Mouse (Mus musculus): ENCODE measurements around the gene Nrg4.
"Not testable (repeated sequence)": the region's sequence is repeated elsewhere in the genome, so short reads cannot be mapped to it uniquely, and the experiment has no call there.

Gene Nrg4

DNA sequence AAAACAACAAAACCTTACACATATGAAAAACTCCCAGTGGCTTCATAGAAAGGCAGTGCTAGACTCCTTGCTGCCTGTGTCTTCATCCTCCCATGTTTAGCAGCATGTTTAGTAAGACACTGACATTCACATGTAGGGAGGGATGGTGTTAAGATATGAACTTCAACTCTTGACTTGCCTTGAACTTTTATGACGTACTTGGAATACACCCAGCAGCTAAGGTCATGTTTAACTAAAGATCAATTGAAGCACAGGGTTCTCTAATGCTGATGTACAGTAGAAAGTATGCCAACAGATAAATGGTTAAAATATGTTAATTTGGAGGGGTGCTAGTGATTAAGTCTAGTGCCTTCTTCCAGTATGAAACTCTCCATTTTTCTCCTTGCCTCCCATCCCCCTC lies 4.0 kb downstream of the Nrg4 start:
- DNase-seq (ENCODE audit: low spot score in 2 of 2), result no peak

DNA sequence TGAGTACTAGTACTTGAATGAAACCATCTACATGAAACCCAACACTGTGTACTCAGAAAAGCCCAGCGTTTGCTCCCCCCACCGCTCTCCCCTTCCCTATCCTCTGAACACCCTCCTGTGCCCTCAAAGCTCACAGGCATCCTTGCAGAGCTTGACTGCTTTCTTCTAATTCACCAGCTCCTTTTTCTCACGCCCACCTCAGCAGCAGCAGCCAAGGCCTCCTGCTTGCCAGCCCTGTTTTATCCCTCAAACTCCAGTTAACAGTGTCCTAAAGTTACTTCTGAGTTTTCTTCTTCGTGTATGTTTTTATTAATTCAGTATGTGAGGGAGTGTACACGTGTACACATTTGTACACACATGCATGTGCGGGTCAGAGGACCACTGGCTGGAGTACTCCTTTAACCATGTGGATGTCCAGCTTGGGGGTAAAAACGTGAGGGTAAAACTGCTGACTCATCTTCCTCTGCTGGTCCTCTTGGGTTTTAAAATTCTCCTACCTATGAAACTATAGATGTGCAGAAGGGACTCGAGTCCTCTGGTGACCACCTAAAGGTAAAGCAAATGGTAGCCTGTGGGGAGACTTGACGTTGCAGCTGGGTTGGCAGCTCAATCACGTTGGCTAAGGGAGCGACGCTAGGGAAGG lies 12.9 kb downstream of the Nrg4 start:
- DNase-seq (ENCODE audit: low spot score in 2 of 2), result no peak

DNA sequence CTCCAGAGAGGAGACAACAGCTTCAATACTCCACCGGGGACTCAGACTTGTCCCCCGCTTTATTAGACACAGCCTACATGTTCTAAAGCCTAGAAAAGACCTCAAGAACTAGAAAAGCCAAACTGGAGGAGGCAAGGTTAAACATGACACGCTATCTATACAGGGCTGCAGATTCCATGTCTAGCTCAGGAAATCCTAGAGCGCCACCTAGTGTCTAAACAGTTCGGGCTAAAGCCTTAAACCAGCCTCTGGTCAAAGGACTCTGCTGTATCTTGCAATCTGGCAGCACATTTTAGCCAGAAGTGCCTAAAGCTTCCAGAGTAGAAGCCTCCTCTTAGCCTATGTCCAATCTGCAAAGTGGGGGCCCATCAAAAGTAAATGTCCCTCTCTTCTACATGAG lies 15.1 kb downstream of the Nrg4 start:
- DNase-seq (ENCODE audit: low spot score in 2 of 2), result peak; percentile 9 to 56

DNA sequence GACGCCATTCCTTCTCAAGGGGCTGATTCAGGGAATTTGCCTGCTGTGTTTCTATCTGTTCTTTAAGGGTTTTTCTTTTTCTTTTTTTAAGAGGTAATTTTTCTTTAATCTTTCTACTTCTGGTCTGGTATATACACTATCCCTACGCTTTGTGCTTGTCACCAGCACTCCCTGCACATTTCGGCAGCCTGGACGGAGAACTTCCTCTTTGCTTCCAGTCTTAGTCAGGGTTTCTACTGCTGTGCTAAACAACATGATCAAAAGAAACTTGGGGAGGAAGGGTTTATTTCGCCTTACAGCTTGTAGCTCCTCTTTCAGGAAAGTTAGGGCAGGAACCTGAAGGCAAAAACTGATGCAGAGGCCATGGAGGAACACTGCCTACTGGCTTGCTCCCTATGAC lies 18.2 kb downstream of the Nrg4 start:
- DNase-seq (ENCODE audit: low spot score in 2 of 2), result no peak

DNA sequence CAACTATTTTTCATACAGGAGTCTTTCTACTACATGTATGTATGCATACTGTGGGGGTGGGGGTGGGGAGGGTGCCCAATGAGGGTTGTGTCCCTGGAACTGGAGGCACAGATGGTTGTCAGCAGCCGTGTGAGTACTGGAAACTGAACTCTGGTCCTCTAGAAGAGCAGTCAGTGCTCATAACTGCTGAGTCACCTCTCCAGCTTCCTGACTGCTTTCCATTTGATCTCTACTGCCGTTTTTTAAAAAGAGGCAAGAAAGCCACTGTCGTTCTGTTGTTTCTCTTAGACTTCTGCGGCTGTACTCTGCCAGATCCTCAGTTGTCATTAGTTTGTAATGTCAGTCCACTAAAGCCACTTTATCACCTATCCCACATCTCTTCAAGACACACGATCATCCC lies 19.1 kb downstream of the Nrg4 start:
- DNase-seq (ENCODE audit: low spot score in 2 of 2), result no peak

DNA sequence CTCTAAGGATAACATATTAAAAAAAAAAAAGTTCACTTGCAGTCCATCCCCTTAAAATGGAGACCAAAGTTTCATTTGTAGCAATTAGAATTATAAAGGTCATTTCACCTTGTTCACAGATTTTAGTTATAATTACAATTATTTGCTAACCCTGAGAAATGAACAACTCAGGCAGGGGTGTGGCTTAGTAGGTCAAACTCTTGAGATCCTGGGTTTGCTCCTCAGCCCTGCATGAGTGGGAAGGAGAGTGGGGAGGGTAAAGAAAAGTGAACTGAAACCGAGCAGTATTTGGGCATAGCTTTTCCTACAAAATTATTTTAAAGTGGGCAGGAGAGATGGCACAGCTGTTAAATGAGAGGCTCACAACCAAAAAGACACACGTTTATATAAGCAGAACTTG lies 19.6 kb downstream of the Nrg4 start:
- no peak for DNase-seq (ENCODE audit: low spot score in 2 of 2)

DNA sequence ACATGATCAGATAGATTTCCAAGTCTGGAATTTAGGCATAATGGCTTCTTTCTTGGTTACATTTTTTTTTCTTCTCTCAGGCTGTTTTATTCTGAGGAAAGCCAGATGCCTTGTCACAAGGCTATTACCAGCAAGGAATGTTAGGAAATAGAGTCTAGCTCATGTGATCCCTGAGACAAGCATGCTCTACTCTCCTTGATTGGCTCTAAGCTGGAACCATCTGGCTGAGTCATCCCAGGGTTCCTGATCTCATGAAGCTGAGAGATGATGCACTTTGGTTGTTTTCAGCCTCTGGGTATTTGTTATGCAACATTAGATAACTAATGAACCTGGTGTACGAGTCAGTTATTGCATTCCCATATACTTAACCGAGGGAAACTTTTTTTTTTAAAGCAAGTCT lies 30.4 kb downstream of the Nrg4 start:
- no peak for DNase-seq (ENCODE audit: low spot score in 2 of 2)

DNA sequence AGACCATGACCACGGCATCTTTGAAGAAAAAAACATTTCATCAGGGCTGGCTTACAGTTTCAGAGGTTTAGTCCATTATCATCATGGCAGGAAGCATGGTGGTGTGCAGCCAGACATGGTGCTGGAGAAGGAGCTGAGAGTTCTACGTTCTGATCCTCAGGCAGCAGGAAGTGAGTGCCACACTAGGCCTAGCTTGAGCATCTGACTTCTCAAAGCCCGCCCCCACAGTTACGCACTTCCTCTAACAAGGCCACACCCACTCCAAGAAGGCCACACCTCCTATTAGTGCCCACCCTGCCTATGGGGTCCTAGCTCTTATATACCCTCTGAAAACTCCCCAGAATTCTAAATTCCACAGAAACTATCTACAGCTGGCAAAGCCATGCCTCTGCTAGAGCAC lies 34.7 kb downstream of the Nrg4 start:
- DNase-seq (ENCODE audit: low spot score in 2 of 2), result no peak

DNA sequence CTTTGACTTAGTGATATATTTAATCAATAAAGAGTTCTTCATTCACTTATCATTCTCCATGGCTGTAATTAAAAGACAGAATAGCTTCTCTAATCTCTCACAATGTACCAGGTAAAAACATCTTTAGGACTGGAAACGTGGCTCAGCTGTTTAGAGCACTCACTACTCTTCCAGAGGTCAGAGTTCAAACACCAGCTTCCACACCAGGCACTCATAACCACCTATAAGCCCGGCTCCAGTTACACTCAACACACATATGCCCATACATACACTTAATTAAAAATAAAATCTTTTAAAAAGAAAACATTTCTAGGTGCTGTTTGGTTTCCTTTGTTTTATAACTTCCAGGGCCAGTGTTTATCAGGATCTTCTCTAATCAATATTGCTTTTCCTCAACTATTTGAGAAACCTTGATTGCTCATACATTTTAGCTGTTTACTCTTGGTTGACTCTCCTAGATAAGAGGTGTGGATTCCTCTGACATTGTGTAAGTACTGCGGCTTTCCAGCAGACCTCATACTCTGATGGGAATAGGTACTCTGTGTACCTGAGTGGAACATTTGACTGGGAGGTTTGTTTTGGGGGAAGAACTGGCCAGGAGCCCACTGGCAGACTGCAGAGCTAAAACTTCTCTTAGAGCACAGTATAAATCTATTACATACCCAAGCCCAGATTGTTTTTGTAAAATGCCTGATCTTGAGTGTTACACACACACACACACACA lies 37.0 kb downstream of the Nrg4 start:
- DNase-seq (ENCODE audit: low spot score in 2 of 2), result no peak

DNA sequence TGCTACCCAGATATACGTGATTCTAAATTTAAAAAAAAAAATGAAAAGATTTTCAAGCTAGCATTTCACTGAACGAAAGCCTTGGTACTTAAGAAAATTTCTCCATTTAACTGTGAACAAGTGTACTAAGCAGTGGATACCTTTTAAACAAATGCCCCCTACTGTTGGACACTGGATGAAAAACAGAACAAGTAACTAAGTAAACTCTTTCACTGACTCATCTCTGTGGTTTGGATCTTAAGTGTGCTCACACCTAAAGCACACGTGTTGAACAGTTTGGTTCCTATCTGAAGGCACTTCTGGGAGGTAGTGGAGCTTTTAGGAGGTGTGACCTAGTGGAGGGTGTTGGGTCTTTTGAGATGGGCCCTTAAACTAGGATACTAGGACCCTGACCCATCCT lies 41.4 kb downstream of the Nrg4 start:
- DNase-seq (ENCODE audit: low spot score in 2 of 2), result no peak

DNA sequence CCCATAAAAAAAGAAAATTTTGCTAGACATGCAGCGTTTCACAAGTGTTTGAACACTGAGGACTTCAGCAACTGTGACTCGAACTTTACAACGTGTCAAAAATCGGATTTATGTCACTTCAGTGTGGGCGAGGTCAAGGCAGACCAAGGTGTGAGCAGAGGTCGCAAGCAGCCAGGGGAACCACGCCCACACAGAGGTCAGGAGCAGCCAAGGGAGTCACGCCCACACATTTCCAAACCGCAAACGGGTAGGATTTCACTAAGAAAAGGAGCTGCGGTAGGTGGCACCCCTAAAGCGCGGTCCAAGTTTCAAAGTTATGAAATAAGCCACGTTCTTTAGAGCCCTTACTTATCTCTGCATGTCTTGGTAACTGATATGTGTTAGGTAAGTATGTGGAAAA lies 43.1 kb downstream of the Nrg4 start:
- DNase-seq (ENCODE audit: low spot score in 2 of 2), result no peak

DNA sequence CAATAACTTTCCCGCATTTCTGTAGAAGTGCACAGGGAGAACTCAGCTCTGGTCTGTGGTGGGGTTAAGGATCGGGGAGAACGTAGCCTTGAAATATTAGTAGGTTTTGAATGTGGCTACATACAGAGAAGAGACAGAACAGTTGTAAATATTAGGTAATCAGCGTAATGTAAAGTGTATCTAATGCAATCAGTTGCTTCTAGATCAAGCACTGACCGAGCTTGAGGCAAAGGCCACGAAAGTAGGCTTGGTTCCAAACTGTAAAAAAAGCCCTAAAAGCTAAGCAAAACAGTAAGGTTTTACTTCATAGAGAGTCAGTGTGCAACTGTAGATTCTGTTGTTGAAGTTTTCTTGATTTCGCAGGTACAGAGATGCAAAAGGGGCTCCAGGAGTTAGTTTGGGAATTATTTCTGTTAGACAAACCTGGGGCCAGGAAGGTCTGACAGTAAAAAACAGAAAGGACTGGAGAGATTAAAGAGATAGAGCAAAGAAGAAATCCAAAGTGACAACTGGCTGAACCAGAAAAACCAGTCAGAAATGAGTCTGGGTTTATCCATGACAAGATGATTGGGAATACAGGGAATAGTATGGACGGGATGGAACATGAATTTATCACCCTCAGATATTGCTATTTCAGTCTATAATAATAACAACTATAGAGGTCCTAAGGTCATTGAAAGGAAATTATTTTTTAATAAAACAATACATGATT lies 47.4 kb downstream of the Nrg4 start:
- DNase-seq (ENCODE audit: low spot score in 2 of 2), result no peak

DNA sequence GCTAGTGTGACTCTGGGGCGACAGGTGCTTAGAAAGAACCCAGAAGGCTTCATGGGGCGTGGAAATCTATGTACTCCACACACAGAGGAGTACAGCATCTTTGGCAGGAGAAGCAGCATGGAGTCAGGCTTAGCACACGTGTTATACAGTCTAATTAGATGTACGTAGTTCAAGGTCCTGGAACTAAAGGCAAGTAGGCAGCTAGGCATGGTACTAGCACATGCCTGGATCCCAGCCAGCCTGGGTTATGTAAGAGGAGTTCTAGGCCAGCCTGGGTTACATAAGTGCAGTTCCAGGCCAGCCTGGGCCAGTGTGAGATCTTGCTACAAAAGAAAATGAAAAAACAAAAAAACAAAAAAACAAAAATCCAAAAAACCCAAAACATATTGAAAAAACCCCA lies 49.1 kb downstream of the Nrg4 start:
- no peak for DNase-seq (ENCODE audit: low spot score in 2 of 2)

DNA sequence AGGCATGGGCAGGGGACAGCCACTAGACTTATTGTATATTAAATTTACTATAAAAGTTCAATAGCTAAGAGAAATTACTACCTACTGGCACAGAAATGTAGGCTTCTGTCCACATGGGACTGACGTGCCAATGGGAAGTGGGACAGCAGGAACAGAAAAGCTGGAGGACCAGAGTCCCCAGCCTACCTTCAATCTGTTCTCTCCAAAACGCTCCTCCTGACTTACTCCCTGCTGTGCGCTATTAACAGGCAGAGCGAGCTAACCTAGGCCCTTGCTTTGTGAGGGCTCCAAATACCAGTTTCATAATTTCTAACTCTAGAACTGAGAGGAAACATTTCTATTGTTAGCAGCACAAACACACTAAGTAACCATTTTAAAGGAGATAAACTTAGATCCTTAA lies 52.7 kb downstream of the Nrg4 start:
- DNase-seq (ENCODE audit: low spot score in 2 of 2), result no peak

DNA sequence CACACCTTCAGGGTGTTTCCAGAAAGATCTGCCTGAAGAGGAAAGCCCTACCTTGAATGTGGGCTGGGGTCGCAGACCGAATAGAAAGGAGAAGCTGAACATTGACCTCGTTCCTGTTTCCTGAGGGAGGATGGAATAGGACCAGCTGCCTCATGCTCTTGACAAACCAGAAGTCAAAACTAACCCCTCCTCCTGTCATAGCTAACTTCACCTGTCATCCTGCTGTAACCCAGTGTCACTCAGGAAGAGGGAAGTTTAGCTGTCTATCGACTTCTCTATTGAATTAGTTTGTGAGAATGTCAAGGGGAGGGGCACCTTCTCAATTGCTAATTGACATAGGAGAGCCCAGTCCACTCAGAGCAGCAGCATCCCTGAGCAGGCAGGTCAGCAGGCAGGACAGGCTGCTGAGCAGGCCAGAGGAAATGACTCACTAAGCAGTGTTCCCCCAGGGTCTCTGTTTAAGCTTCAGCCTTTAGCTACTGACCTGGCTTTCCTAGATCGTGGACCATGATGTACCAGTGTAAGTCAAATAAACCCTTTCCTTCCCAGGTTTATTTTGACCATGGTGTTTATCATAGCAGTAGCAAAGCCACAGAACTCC lies 54.6 kb downstream of the Nrg4 start:
- DNase-seq (ENCODE audit: low spot score in 2 of 2), result no peak

DNA sequence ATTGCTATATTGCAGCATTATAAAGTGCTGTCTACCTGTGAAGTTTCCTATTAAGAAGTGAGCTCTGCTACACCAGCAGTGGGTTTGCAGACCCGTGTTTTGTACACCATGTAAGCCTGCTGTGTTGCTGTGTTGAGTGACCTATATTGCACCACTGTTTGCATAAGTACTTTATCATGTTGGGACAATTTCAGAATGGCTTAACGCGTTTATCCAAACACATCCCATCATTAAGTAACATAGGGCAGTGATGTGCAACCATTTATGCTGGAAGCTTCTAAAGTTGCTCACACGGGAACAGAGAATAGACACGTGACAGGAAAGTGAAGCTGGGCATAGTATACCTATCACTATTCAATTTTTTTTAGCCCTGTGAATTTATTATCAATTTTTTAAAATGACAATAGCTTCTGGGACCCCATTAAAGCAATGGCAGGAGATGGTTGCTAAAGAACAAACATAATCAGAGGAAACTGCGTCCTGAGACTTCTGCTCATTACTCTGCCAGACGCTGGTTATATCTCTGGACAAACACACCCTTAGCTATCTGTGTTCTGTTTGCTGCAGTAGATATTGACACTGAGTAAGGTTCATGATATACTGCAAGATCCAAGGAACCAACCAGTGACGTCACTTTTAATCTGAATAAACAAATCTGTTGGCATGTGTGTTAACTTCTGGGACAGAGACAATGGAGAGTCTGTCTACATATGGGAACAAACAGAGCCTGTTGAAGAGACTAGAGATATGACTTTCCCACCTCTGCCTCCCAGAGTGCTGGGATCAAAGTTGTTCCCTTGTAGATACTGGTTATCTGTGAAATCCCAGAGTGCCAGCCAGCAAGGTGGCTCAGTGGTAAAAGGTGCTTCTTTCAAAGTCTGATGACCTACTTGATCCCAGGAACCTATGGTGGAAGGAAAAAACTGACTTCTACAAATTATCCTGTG lies 62.0 kb downstream of the Nrg4 start:
- DNase-seq (ENCODE audit: low spot score in 2 of 2), result no peak

DNA sequence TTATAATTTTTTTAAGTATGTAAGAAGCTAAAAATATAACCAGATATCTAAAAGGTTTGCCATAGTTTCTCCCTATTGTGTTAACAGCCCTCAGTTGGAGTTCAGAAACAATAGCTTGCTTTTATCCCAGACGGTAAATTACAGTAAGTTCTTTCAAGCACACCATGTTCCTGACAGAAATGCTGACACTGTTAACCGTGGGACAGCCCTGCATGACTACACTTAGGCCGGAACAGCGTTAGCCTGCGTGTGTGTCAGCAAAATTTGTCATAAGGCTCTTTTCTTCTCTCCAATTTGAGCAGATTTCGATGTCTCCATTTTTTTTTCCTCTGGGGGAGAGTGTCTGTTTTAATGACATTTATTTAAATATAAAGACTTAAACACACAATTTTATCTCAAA lies 66.9 kb downstream of the Nrg4 start:
- DNase-seq (ENCODE audit: low spot score in 2 of 2), result no peak

DNA sequence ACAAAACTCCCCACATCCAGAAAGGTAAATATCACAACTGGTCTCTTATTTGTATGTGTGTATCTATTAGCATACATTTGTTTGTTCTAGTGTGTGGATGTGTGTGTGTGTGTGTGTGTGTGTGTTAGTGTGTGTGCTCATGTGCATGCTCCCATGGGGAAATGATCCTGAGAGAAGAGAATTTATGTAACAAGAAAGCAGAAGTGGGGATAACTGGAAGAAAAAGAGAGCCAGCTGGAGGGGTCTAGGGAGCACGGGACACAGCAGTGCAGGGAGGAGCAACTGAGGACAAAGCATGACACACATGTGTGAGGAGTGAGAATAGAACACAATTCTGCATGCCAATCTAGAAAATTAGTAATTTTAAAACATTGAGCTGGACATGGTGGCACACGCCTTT lies 69.5 kb downstream of the Nrg4 start:
- no peak for DNase-seq (ENCODE audit: low spot score in 2 of 2)

DNA sequence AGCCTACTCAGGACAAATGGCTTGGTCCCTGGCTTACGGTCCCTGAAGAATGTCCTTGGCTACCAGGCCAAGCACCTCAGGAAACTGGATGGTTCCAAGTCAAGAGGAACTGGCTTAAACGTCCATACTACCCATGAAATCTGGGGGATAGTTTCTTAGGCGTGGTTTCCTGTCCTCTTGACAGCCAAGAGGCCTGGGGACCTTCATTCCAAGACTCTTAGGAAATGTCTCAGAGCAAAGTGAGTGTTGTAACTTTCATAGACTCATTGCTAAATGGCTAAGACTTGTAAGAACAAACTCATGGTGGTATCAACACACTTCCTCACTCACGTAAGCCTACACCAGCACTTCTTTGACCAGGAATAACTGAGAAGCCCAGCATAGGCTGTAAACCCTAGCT lies 71.0 kb downstream of the Nrg4 start:
- no peak for DNase-seq (ENCODE audit: low spot score in 2 of 2)

DNA sequence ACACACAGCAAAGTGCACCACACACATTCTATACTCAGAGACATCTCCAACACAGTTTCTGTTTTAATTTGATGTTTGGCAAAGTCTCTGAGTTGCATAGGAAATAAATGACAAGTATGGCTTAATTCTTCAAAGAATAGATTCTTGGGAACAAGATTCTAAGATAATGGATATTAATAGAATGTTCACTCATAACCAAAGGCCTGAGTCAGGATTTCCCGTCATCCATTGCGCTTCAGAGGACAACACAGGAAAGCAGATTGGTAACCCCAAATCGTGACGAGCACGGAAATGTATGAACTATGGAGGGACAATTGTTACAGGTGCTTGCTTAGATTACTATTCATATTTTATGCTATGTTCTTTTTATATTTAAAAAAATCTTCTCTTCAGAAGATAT lies 71.6 kb downstream of the Nrg4 start:
- DNase-seq (ENCODE audit: low spot score in 2 of 2), result no peak

DNA sequence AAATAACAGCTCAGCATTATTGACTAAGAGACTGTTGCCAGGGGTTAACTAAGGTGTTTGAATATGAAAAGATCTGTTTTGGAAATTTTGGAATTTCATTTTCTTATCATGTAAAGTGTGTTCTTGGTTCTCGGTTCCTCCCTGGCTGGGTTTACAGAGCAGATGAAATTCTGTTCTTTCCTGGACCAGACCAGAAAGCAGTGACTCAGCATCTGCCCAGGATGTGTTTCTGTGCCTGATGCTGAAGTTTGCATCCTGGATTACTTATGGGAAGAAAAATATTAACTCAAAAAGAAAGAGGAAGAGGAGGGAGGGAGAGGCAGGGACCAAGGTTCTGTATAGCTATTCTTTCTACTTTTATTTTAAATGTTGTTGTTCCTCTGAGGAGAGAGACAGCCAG lies 72.8 kb downstream of the Nrg4 start:
- no peak for DNase-seq (ENCODE audit: low spot score in 2 of 2)

DNA sequence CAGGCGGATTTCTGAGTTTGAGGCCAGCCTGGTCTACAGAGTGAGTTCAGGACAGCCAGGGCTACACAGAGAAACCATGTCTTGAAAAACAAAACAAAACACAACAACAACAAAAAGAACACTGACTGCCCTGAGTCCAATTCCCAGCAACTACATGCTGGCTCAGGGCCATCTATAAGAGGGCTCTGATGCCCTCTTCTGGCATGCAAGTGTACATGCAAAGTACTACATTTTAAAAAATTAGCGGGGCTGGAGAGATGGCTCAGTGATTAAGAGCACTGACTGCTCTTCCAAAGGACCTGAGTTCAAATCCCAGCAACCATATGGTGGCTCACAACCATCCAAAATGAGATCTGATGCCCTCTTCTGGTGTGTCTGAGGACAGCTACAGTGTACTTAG lies 74.5 kb downstream of the Nrg4 start:
- DNase-seq (ENCODE audit: low spot score in 2 of 2), result not testable (repeated sequence)

Measured in spleen, postnatal 14 days (tissue).